Comparison of ENCODE assay signal across 23 mouse cellular contexts in the genomic region with DNA sequence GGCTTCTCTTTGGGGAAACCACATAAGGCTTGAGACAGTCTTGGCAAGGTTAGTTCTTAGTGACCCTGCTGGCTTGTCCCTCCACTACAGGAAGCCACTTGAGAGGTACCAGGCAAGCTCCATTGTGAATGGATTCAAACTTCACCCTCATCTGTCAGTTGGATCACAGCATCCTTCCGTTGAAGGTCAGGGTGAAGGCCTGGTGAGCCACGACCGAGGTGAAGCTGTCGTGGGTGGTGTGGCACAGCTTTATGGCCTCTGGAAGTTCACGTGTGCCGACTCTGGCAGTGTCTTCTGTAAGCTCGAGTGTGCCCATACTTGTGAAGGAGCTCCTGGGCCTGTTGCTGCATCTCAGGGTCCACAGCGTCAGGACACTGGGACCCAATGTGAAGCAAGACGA. TPM values are rescaled to one million over a fixed set of nuclear protein-coding genes. Genes with fewer than 3 reads are reported as not detected.
DNase-seq lines count a peak whose midpoint lies in the region; ATAC-seq lines count a peak whose summit lies in the region.
"Had no signal": no experiment of that assay in that cellular context is flagged by ENCODE, and none has a peak within 500 bp of the region (broad histone marks: within the 10 kb centered on the region; RNA-seq: fewer than 3 reads in every experiment).

No protein-coding gene starts in this region.

- WGBS in forebrain, embryonic 15.5 days = 93% methylated on average over 9 of the region's 9 CpGs

- H3K9ac ChIP-seq in forebrain, embryonic 15.5 days (replicated peaks) = no peak overlapping the region
- H3K9ac ChIP-seq: embryonic facial prominence, embryonic 13.5 days; embryonic facial prominence, embryonic 15.5 days; forebrain, embryonic 12.5 days; forebrain, postnatal 0 days had no signal

- no peak overlapping the region for H3K27ac ChIP-seq in forebrain, embryonic 15.5 days (replicated peaks)
- H3K27ac ChIP-seq: embryonic facial prominence, embryonic 13.5 days; embryonic facial prominence, embryonic 15.5 days; forebrain, embryonic 10.5 days; forebrain, embryonic 12.5 days had no signal

- no peak overlapping the region for H3K4me3 ChIP-seq in forebrain, embryonic 15.5 days
- H3K4me3 ChIP-seq: embryonic facial prominence, embryonic 13.5 days; embryonic facial prominence, embryonic 15.5 days; erythroblast, embryonic 14.5 days; forebrain, embryonic 10.5 days; forebrain, embryonic 12.5 days had no signal

- peaks cover 71% of the 10 kb centered on the region for H3K36me3 ChIP-seq in forebrain, embryonic 15.5 days

- peaks cover under 1% of the 10 kb centered on the region; the same call in 1 of the 2 replicates for H3K4me1 ChIP-seq in forebrain, embryonic 15.5 days
- H3K4me1 ChIP-seq: embryonic facial prominence, embryonic 13.5 days; embryonic facial prominence, embryonic 15.5 days; forebrain, embryonic 10.5 days; forebrain, embryonic 12.5 days had no signal

- H3K27me3 ChIP-seq in forebrain, embryonic 15.5 days = no peaks in the 10 kb centered on the region
- H3K27me3 ChIP-seq: embryonic facial prominence, embryonic 13.5 days; embryonic facial prominence, embryonic 15.5 days; forebrain, embryonic 12.5 days had no signal

- no peak for ATAC-seq in forebrain, embryonic 15.5 days (replicated peaks)
- ATAC-seq: forebrain, embryonic 14.5 days; forebrain, postnatal 0 days had no signal

- no peak overlapping the region for H3K4me2 ChIP-seq in forebrain, embryonic 15.5 days (replicated peaks)
- H3K4me2 ChIP-seq: embryonic facial prominence, embryonic 13.5 days; embryonic facial prominence, embryonic 15.5 days; forebrain, embryonic 12.5 days had no signal

- peak; percentile 40 for DNase-seq in adrenal gland, adult 8-10 months
- no peak for DNase-seq in adrenal gland, adult 18-20 months (ENCODE audit: low spot score in 2 of 2)
- DNase-seq in adrenal gland, postnatal 36 days = peak; percentile 17 to 54
- no peak for DNase-seq in adrenal gland, postnatal 10 days
- DNase-seq: cerebellum, adult 11 months; cerebellum, adult 18-20 months; cerebellum, adult 8-10 months; cerebellum, adult 9-11 months; cerebellum, postnatal 14 days; cerebellum, postnatal 36 days; embryo, embryonic 11 days; forebrain, postnatal 0 days had no signal

- H3K9me3 ChIP-seq in forebrain, embryonic 15.5 days = no peaks in the 10 kb centered on the region
- H3K9me3 ChIP-seq: embryonic facial prominence, embryonic 13.5 days; embryonic facial prominence, embryonic 15.5 days; forebrain, embryonic 10.5 days; forebrain, embryonic 12.5 days had no signal

RNA-seq across cellular contexts. Expression of a gene that starts 17.4 kb away (rescaled TPM):
- 10 to 100 TPM; 55.0 to 59.3 (median 56.6) TPM for total RNA-seq in adrenal gland, adult 8-10 months (2022)
- 10 to 100 TPM; 40.9 to 47.1 TPM for total RNA-seq in adrenal gland, adult 18-20 months (2021)
- total RNA-seq in adrenal gland, postnatal 36 days (2021) = 10 to 100 TPM; 44.0 to 63.7 TPM
- total RNA-seq in adrenal gland, postnatal 10 days (2021) = 10 to 100 TPM; 42.9 to 49.3 TPM
- 147 TPM in 2 replicates for polyA plus RNA-seq in forebrain, embryonic 15.5 days (2015; fragmentation: Nextera tagmentation; extraction: Ambion mirVana)

RNA-seq across cellular contexts. Expression of a gene that starts 28.4 kb away (rescaled TPM):
- 1 to 10 TPM in 1 of 4 experiments, not detected in 3; 3.1 TPM for total RNA-seq in adrenal gland, adult 8-10 months (2022)
- under 1 TPM; 0.19 to 0.27 TPM for total RNA-seq in adrenal gland, adult 18-20 months (2021)
- total RNA-seq in adrenal gland, postnatal 36 days (2021) = 1 to 10 TPM in 1 of 2 experiments, not detected in 1; 1.0 TPM
- total RNA-seq in adrenal gland, postnatal 10 days (2021) = not detected
- not detected in 2 replicates for polyA plus RNA-seq in forebrain, embryonic 15.5 days (2015; fragmentation: Nextera tagmentation; extraction: Ambion mirVana)
- total RNA-seq: common myeloid progenitor, adult 5-6 weeks; forebrain, postnatal 0 days; gastrocnemius, adult 18-20 months had no signal
- polyA plus RNA-seq: brain, embryonic 14.5 days; embryonic facial prominence, embryonic 11.5 days; embryonic facial prominence, embryonic 13.5 days; embryonic facial prominence, embryonic 15.5 days; erythroblast, embryonic 14.5 days; forebrain, embryonic 10.5 days; forebrain, embryonic 12.5 days; forebrain, embryonic 14.5 days; forebrain, postnatal 0 days had no signal

RNA-seq across cellular contexts. Expression of a gene that starts 47.0 kb away (rescaled TPM):
- total RNA-seq in adrenal gland, adult 8-10 months (2022) = 10 to 100 TPM; 20.5 to 34.7 (median 26.4) TPM
- total RNA-seq in adrenal gland, adult 18-20 months (2021) = 10 to 100 TPM; 22.2 to 22.9 TPM
- total RNA-seq in adrenal gland, postnatal 36 days (2021) = 10 to 100 TPM; 21.1 to 32.0 TPM
- 10 to 100 TPM; 16.5 to 19.1 TPM for total RNA-seq in adrenal gland, postnatal 10 days (2021)
- 12.7 and 15.9 TPM in 2 replicates for polyA plus RNA-seq in forebrain, embryonic 15.5 days (2015; fragmentation: Nextera tagmentation; extraction: Ambion mirVana)

RNA-seq across cellular contexts. Expression of a gene that starts 50.1 kb away (rescaled TPM):
- 10 to 100 TPM; 63.8 to 78.6 (median 70.4) TPM for total RNA-seq in adrenal gland, adult 8-10 months (2022)
- total RNA-seq in adrenal gland, adult 18-20 months (2021) = 10 to 100 TPM; 56.9 to 69.4 TPM
- 10 to 100 TPM; 72.0 to 75.1 TPM for total RNA-seq in adrenal gland, postnatal 36 days (2021)
- total RNA-seq in adrenal gland, postnatal 10 days (2021) = 10 to 100 TPM; 68.8 to 70.9 TPM
- polyA plus RNA-seq in forebrain, embryonic 15.5 days (2015; fragmentation: Nextera tagmentation; extraction: Ambion mirVana) = 106 and 107 TPM in 2 replicates

Comparison
In these comparisons a context has a peak if more than half of its experiments do, and no peak if none do; other contexts are left out.
1. DNase-seq: peak in adrenal gland, adult 8-10 months (single experiment) and adrenal gland, postnatal 36 days (2 of 2); none in adrenal gland, adult 18-20 months (0 of 2) and adrenal gland, postnatal 10 days (single experiment).